Mouse (Mus musculus) liver, embryonic 14.5 days (tissue): ENCODE results near the gene Cox10. TPM values are rescaled to one million over a fixed set of nuclear protein-coding genes. Genes with fewer than 3 reads are reported as not detected.

Experiments
- ATAC-seq: fragments of 200-750 bp; cut with Nextera tagmentation; 2 replicates; pipeline ENCODE4 v1.8.0; 2017; ENCODE audit warnings: moderate number of reproducible peaks, mild to moderate bottlenecking, moderate library complexity; ENCODE audit not compliant: insufficient read depth
- DNase-seq, 3 experiments: peaks; one replicate each; pipeline ENCODE4 v3.0.0-alpha.2; 2012 to 2013; ENCODE audit warnings: low read depth in 3 of 3, low spot score in 3 of 3
- H3K27ac ChIP-seq: fragments of 300-500 bp; sonication (generic); 2 replicates; pipeline ENCODE4 v1.5.1; 2014; ENCODE audit warnings: moderate library complexity, mild to moderate bottlenecking, control low read depth, inconsistent platforms
- H3K27me3 ChIP-seq: fragments of 300-500 bp; sonication (generic); 2 replicates; pipeline ENCODE4 v1.6.1; 2014; ENCODE audit warnings: mild to moderate bottlenecking, low read length, moderate library complexity; ENCODE audit not compliant: control insufficient read depth, insufficient read depth
- H3K36me3 ChIP-seq: fragments of 300-500 bp; sonication (generic); replicated peaks from 2 replicates; pipeline ENCODE4 v1.6.1; 2014; ENCODE audit warnings: low read depth; ENCODE audit not compliant: control insufficient read depth, insufficient read depth
- H3K4me1 ChIP-seq, 2 experiments: fragments of 200-500 bp in 1 of 2; fragments of 300-500 bp in 1 of 2; sonication (generic) in 1 of 2; replicated peaks; 2 replicates each; pipeline ENCODE4 v1.6.1; 2012 to 2014; ENCODE audit warnings: antibody characterized with exemption in 1 of 2, inconsistent platforms in 1 of 2, low read length in 1 of 2; ENCODE audit not compliant: control insufficient read depth in 2 of 2, insufficient read depth in 2 of 2
- H3K4me2 ChIP-seq: fragments of 300-500 bp; sonication (generic); 2 replicates; pipeline ENCODE4 v1.6.1; 2014; ENCODE audit warnings: low read depth, mild to moderate bottlenecking, control low read depth, moderate library complexity
- H3K4me3 ChIP-seq, 2 experiments: fragments of 200-500 bp in 1 of 2; fragments of 300-500 bp in 1 of 2; sonication (generic) in 1 of 2; 2 replicates each; pipeline ENCODE4 v1.5.1; 2012 to 2014; ENCODE audit warnings: low read depth in 2 of 2, low read length in 2 of 2, mild to moderate bottlenecking in 2 of 2, control low read depth in 1 of 2, inconsistent platforms in 1 of 2, moderate library complexity in 1 of 2; ENCODE audit not compliant: insufficient read depth in 1 of 2
- H3K9ac ChIP-seq: fragments of 300-500 bp; sonication (generic); replicated peaks from 2 replicates; pipeline ENCODE4 v1.6.1; 2014; ENCODE audit warnings: mild to moderate bottlenecking, control low read depth, moderate library complexity
- H3K9me3 ChIP-seq: fragments of 300-500 bp; sonication (generic); 2 replicates; pipeline ENCODE4 v1.6.1; 2016; ENCODE audit warnings: low read length, mixed read lengths; ENCODE audit not compliant: control insufficient read depth
- CTCF ChIP-seq: IDR thresholded peaks from 2 replicates; pipeline ENCODE4 v1.5.1; 2016; ENCODE audit warnings: antibody characterized with exemption, low read depth, control low read depth
- EP300 ChIP-seq: IDR thresholded peaks from 2 replicates; pipeline ENCODE4 v1.6.1; 2016; ENCODE audit warnings: antibody characterized with exemption, low read depth
- whole genome bisulfite sequencing: fragments of 180-500 bp; shearing (Covaris S2); extraction: QIAGEN DNeasy Blood & Tissue Kit; methylation state at CpG from one replicate; pipeline ENCODE4 v1.1.7; 2014; ENCODE audit not compliant: insufficient replicate concordance; 5-methylcytosine and 5-hydroxymethylcytosine counted together
- polyA plus RNA-seq, 2 experiments: library from polyadenylated mRNA; depleted of rRNA in 1 of 2; stranded (reverse) in 1 of 2; unstranded in 1 of 2; fragments of >200 nt; fragmentation: Nextera tagmentation in 1 of 2; extraction: Ambion mirVana in 1 of 2; gene quantifications; 2 replicates each; pipeline versions ENCODE4 v1.2.1 to v1.2.3; 2012 to 2014

Gene Cox10
- polyA plus RNA-seq, 2 experiments = 4.3 to 9.2 TPM

- no peaks in the 10 kb centered on the region for H3K27me3 ChIP-seq
- no peak for TF ChIP-seq CTCF
- TF ChIP-seq EP300 = no peak
- peaks cover 0 to 2% of the 10 kb centered on the region in 2 experiments; a peak in 1 of 4 replicates for H3K4me1 ChIP-seq
- no peak for ATAC-seq
- no peak overlapping the region for H3K4me2 ChIP-seq
- no peak overlapping the region for H3K4me3 ChIP-seq
- no peaks in the 10 kb centered on the region for H3K9me3 ChIP-seq
- H3K36me3 ChIP-seq = no peaks in the 10 kb centered on the region
- H3K9ac ChIP-seq = no peak overlapping the region
- no peak for DNase-seq
- WGBS = 73% methylated on average over 2 of the region's 2 CpGs
- H3K27ac ChIP-seq = no peak overlapping the region
Observed at GRCm38 (mm10) chr11:63976775-63977174, 102.5 kb downstream of the Cox10 start.

GRCm38 (mm10) chr11:63975260-63975899, 103.9 kb downstream of the Cox10 start:
- no peaks in the 10 kb centered on the region for H3K9me3 ChIP-seq
- 39% methylated on average over 13 of the region's 13 CpGs for WGBS
- H3K27me3 ChIP-seq = no peaks in the 10 kb centered on the region
- ATAC-seq (no peak), DNase-seq (no peak)
- H3K4me1 ChIP-seq = peaks cover 0 to 4% of the 10 kb centered on the region in 2 experiments; a peak in 1 of 4 replicates
- H3K4me3 ChIP-seq = no peak overlapping the region
- H3K4me2 ChIP-seq = no peak overlapping the region
- TF ChIP-seq CTCF (no peak), EP300 (no peak)
- H3K36me3 ChIP-seq = no peaks in the 10 kb centered on the region
- no peak overlapping the region for H3K9ac ChIP-seq
- H3K27ac ChIP-seq = no peak overlapping the region

GRCm38 (mm10) chr11:63973973-63974372, 105.3 kb downstream of the Cox10 start:
- no peak overlapping the region for H3K9ac ChIP-seq
- peaks cover 4 to 13% of the 10 kb centered on the region in 2 experiments; a peak in 3 of 4 replicates for H3K4me1 ChIP-seq
- no peaks in the 10 kb centered on the region for H3K36me3 ChIP-seq
- TF ChIP-seq EP300 (no peak), CTCF (no peak)
- WGBS = 85% methylated on average over 2 of the region's 2 CpGs
- DNase-seq = no peak
- no peak for ATAC-seq
- no peak overlapping the region for H3K4me2 ChIP-seq
- H3K27ac ChIP-seq = no peak overlapping the region
- H3K9me3 ChIP-seq = no peaks in the 10 kb centered on the region
- H3K27me3 ChIP-seq = no peaks in the 10 kb centered on the region
- no peak overlapping the region for H3K4me3 ChIP-seq

- no peak overlapping the region for H3K4me2 ChIP-seq
- TF ChIP-seq EP300 = no peak
- no peak for TF ChIP-seq CTCF
- no peaks in the 10 kb centered on the region for H3K9me3 ChIP-seq
- no peak for ATAC-seq
- no peaks in the 10 kb centered on the region for H3K27me3 ChIP-seq
- no peaks in the 10 kb centered on the region for H3K36me3 ChIP-seq
- no peak overlapping the region for H3K27ac ChIP-seq
- DNase-seq = no peak
- H3K4me1 ChIP-seq = peaks cover 13 to 32% of the 10 kb centered on the region in 2 experiments
- no peak overlapping the region for H3K9ac ChIP-seq
- WGBS = 75% methylated on average over 9 of the region's 9 CpGs
- no peak overlapping the region for H3K4me3 ChIP-seq
Observed at GRCm38 (mm10) chr11:63971462-63971861, 107.8 kb downstream of the Cox10 start.

- H3K4me1 ChIP-seq = peaks cover 13 to 32% of the 10 kb centered on the region in 2 experiments
- TF ChIP-seq CTCF = no peak
- TF ChIP-seq EP300 = no peak
- 82% methylated on average over 6 of the region's 6 CpGs for WGBS
- no peak overlapping the region for H3K27ac ChIP-seq
- ATAC-seq (no peak), DNase-seq (no peak)
- no peak overlapping the region for H3K4me2 ChIP-seq
- H3K4me3 ChIP-seq = no peak overlapping the region
- no peaks in the 10 kb centered on the region for H3K36me3 ChIP-seq
- no peaks in the 10 kb centered on the region for H3K27me3 ChIP-seq
- no peaks in the 10 kb centered on the region for H3K9me3 ChIP-seq
- no peak overlapping the region for H3K9ac ChIP-seq
Observed at GRCm38 (mm10) chr11:63970818-63971217, 108.5 kb downstream of the Cox10 start.
